Mouse (Mus musculus): ENCODE data around the gene Dnase2b. TPM values are rescaled to one million over a fixed set of nuclear protein-coding genes. Genes with fewer than 3 reads are reported as not detected.

Gene Dnase2b
- polyA plus RNA-seq, 1 experiment from 2014 or later: not detected

- Histone ChIP-seq H3K27ac (replicated peaks) (no peak overlapping the region), H3K4me1 (replicated peaks; ENCODE audit: control insufficient read depth, insufficient read depth) (no peaks in the 10 kb centered on the region), H3K4me3 (ENCODE audit: low read depth, low read length) (no peak overlapping the region), H3K36me3 (ENCODE audit: control insufficient read depth, insufficient read depth, low read length) (no peaks in the 10 kb centered on the region), H3K4me2 (replicated peaks; ENCODE audit: low read depth) (no peak overlapping the region), H3K9ac (ENCODE audit: low read length) (no peak overlapping the region), H3K9me3 (ENCODE audit: control insufficient read depth, low read length) (no peaks in the 10 kb centered on the region), H3K27me3 (ENCODE audit: control insufficient read depth, insufficient read depth, low read length) (no peaks in the 10 kb centered on the region)
- 57% methylated on average over 2 of the region's 2 CpGs for WGBS
- TF ChIP-seq EP300 (optimal IDR thresholded peaks at IDR 0.05): no peak
- no peak for TF ChIP-seq CTCF (IDR thresholded peaks at IDR 0.05; ENCODE audit: low read depth)
- ATAC-seq (ENCODE audit: low FRiP score, low TSS enrichment) (no peak), DNase-seq (ENCODE audit: low spot score) (no peak)
Observed at GRCm38 (mm10) chr3:146655111-146655577, 39.7 kb upstream of the Dnase2b start.

- Histone ChIP-seq H3K4me1 (replicated peaks; ENCODE audit: control insufficient read depth, insufficient read depth) (no peaks in the 10 kb centered on the region), H3K4me2 (replicated peaks; ENCODE audit: low read depth) (no peak overlapping the region), H3K36me3 (ENCODE audit: control insufficient read depth, insufficient read depth, low read length) (no peaks in the 10 kb centered on the region), H3K27me3 (ENCODE audit: control insufficient read depth, insufficient read depth, low read length) (no peaks in the 10 kb centered on the region), H3K9me3 (ENCODE audit: control insufficient read depth, low read length) (no peaks in the 10 kb centered on the region), H3K27ac (replicated peaks) (no peak overlapping the region), H3K4me3 (ENCODE audit: low read depth, low read length) (no peak overlapping the region), H3K9ac (ENCODE audit: low read length) (no peak overlapping the region)
- DNase-seq (ENCODE audit: low spot score): no peak
- 62% methylated on average over 6 of the region's 6 CpGs for WGBS
- no peak for TF ChIP-seq EP300 (optimal IDR thresholded peaks at IDR 0.05)
- no peak for TF ChIP-seq CTCF (IDR thresholded peaks at IDR 0.05; ENCODE audit: low read depth)
- no peak for ATAC-seq (ENCODE audit: low FRiP score, low TSS enrichment)
Observed at GRCm38 (mm10) chr3:146653692-146654091, 38.3 kb upstream of the Dnase2b start.

- no peak overlapping the region for H3K9ac ChIP-seq (ENCODE audit: low read length)
- no peak for ATAC-seq (ENCODE audit: low FRiP score, low TSS enrichment)
- DNase-seq (ENCODE audit: low spot score): no peak
- H3K9me3 ChIP-seq (ENCODE audit: control insufficient read depth, low read length): no peaks in the 10 kb centered on the region
- H3K4me3 ChIP-seq (ENCODE audit: low read depth, low read length): no peak overlapping the region
- H3K27me3 ChIP-seq (ENCODE audit: control insufficient read depth, insufficient read depth, low read length): no peaks in the 10 kb centered on the region
- H3K4me1 ChIP-seq (replicated peaks; ENCODE audit: control insufficient read depth, insufficient read depth): no peaks in the 10 kb centered on the region
- WGBS: 83% methylated on average over 5 of the region's 5 CpGs
- H3K36me3 ChIP-seq (ENCODE audit: control insufficient read depth, insufficient read depth, low read length): no peaks in the 10 kb centered on the region
- H3K27ac ChIP-seq (replicated peaks): no peak overlapping the region
- H3K4me2 ChIP-seq (replicated peaks; ENCODE audit: low read depth): no peak overlapping the region
- TF ChIP-seq EP300 (optimal IDR thresholded peaks at IDR 0.05) (no peak), CTCF (IDR thresholded peaks at IDR 0.05; ENCODE audit: low read depth) (no peak)
Observed at GRCm38 (mm10) chr3:146652431-146652830, 37.0 kb upstream of the Dnase2b start.

- ATAC-seq (ENCODE audit: low FRiP score, low TSS enrichment) (no peak), DNase-seq (ENCODE audit: low spot score) (no peak)
- Histone ChIP-seq H3K4me2 (replicated peaks; ENCODE audit: low read depth) (no peak within 1 kb of the TSS), H3K36me3 (ENCODE audit: control insufficient read depth, insufficient read depth, low read length) (no peaks in the 10 kb centered on the region), H3K27ac (replicated peaks) (no peak within 1 kb of the TSS), H3K4me1 (replicated peaks; ENCODE audit: control insufficient read depth, insufficient read depth) (no peaks in the 10 kb centered on the region), H3K9me3 (ENCODE audit: control insufficient read depth, low read length) (no peaks in the 10 kb centered on the region), H3K9ac (ENCODE audit: low read length) (no peak within 1 kb of the TSS), H3K27me3 (ENCODE audit: control insufficient read depth, insufficient read depth, low read length) (no peaks in the 10 kb centered on the region), H3K4me3 (ENCODE audit: low read depth, low read length) (no peak within 1 kb of the TSS)
- TF ChIP-seq EP300 (optimal IDR thresholded peaks at IDR 0.05): no peak
- no peak for TF ChIP-seq CTCF (IDR thresholded peaks at IDR 0.05; ENCODE audit: low read depth)
- 73% methylated on average over 3 of the region's 3 CpGs for WGBS
Observed at GRCm38 (mm10) chr3:146651217-146651616, 35.8 kb upstream of the Dnase2b start, which contains the start of gene 4930503B20Rik. Gene 4930503B20Rik (minus strand): TSS chr3:146651317.

- no peaks in the 10 kb centered on the region for H3K27me3 ChIP-seq (ENCODE audit: control insufficient read depth, insufficient read depth, low read length)
- no peak overlapping the region for H3K4me3 ChIP-seq (ENCODE audit: low read depth, low read length)
- no peak for DNase-seq (ENCODE audit: low spot score)
- H3K9ac ChIP-seq (ENCODE audit: low read length): no peak overlapping the region
- H3K4me2 ChIP-seq (replicated peaks; ENCODE audit: low read depth): no peak overlapping the region
- 88% methylated on average over 10 of the region's 10 CpGs for WGBS
- no peaks in the 10 kb centered on the region for H3K36me3 ChIP-seq (ENCODE audit: control insufficient read depth, insufficient read depth, low read length)
- ATAC-seq (ENCODE audit: low FRiP score, low TSS enrichment): no peak
- no peaks in the 10 kb centered on the region for H3K9me3 ChIP-seq (ENCODE audit: control insufficient read depth, low read length)
- no peaks in the 10 kb centered on the region for H3K4me1 ChIP-seq (replicated peaks; ENCODE audit: control insufficient read depth, insufficient read depth)
- TF ChIP-seq EP300 (optimal IDR thresholded peaks at IDR 0.05): no peak
- no peak for TF ChIP-seq CTCF (IDR thresholded peaks at IDR 0.05; ENCODE audit: low read depth)
- no peak overlapping the region for H3K27ac ChIP-seq (replicated peaks)
Observed at GRCm38 (mm10) chr3:146650716-146651115, 35.3 kb upstream of the Dnase2b start.

- no peak overlapping the region for H3K4me3 ChIP-seq (ENCODE audit: low read depth, low read length)
- H3K27ac ChIP-seq (replicated peaks): no peak overlapping the region
- H3K36me3 ChIP-seq (ENCODE audit: control insufficient read depth, insufficient read depth, low read length): no peaks in the 10 kb centered on the region
- no peaks in the 10 kb centered on the region for H3K27me3 ChIP-seq (ENCODE audit: control insufficient read depth, insufficient read depth, low read length)
- H3K9ac ChIP-seq (ENCODE audit: low read length): no peak overlapping the region
- ATAC-seq (ENCODE audit: low FRiP score, low TSS enrichment) (no peak), DNase-seq (ENCODE audit: low spot score) (no peak)
- H3K4me1 ChIP-seq (replicated peaks; ENCODE audit: control insufficient read depth, insufficient read depth): no peaks in the 10 kb centered on the region
- no peak overlapping the region for H3K4me2 ChIP-seq (replicated peaks; ENCODE audit: low read depth)
- H3K9me3 ChIP-seq (ENCODE audit: control insufficient read depth, low read length): no peaks in the 10 kb centered on the region
- TF ChIP-seq CTCF (IDR thresholded peaks at IDR 0.05; ENCODE audit: low read depth): no peak
- TF ChIP-seq EP300 (optimal IDR thresholded peaks at IDR 0.05): no peak
- 59% methylated on average over 10 of the region's 10 CpGs for WGBS
Observed at GRCm38 (mm10) chr3:146649311-146649894, 34.0 kb upstream of the Dnase2b start.
